Comparison of ENCODE assay signal across 22 mouse cellular contexts in the genomic region with DNA sequence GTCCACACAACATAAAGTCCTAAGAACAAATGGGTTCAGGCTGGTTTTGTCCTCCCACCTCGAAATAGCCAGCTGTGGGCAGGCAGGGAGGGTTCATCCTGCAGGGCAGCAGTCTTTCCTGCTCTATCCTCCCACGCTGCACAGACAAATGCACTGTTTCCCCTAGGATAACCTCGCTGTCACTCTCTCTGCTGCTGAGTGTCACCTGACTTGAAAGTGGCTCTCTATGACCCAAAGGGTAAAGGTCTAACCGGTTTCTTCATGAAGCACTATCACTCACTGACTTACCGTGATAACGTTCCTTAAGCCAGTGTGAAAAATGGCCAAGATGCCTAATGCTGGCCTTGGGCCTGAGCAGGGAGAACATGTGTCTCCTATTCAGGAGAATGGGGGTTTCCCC.
DNase-seq lines count a peak whose midpoint lies in the region; ATAC-seq and TF ChIP-seq lines count a peak whose summit lies in the region.
"Had no signal": no experiment of that assay in that cellular context is flagged by ENCODE, and none has a peak within 500 bp of the region (broad histone marks: within the 10 kb centered on the region; RNA-seq: fewer than 3 reads in every experiment).

No protein-coding gene starts in this region.

- TF ChIP-seq CTCF in liver, adult 2 months (IDR thresholded peaks at IDR 0.05; ENCODE audit: low read depth, low read length) = no peak
- no peak for TF ChIP-seq CTCF in MEL (IDR thresholded peaks at IDR 0.05 in 2 of 3, conservative IDR thresholded peaks at IDR 0.05 in 1 of 3; ENCODE audit: control insufficient read depth in 1 of 3, insufficient read depth in 1 of 3, low read depth in 2 of 3, low read length in 3 of 3, poor library complexity in 1 of 3, severe bottlenecking in 1 of 3)

- H3K9me3 ChIP-seq in liver, embryonic 11.5 days (ENCODE audit: control insufficient read depth, low read length) = no peaks in the 10 kb centered on the region
- H3K9me3 ChIP-seq in MEL (replicated peaks; ENCODE audit: insufficient read depth, low read length) = no peaks in the 10 kb centered on the region
- no peaks in the 10 kb centered on the region for H3K9me3 ChIP-seq in intestine, embryonic 15.5 days
- H3K9me3 ChIP-seq: embryonic facial prominence, embryonic 15.5 days; forebrain, embryonic 10.5 days; hindbrain, embryonic 12.5 days had no signal

- DNase-seq in liver, adult 2 months (ENCODE audit: extremely low read depth, low read depth, low spot score) = peak; percentile 75
- DNase-seq in liver, embryonic 11.5 days (ENCODE audit: low spot score) = no peak
- DNase-seq in MEL (ENCODE audit: low read depth, low spot score) = peak; percentile 5
- peak; percentile 48 for DNase-seq in yolk sac, embryonic 10.5 days (ENCODE audit: low spot score)
- DNase-seq in frontal cortex, adult 2 months (ENCODE audit: extremely low spot score in 1 of 2, low spot score in 1 of 2) = no peak
- DNase-seq: adrenal gland, adult 8-10 months; adrenal gland, postnatal 36 days; cerebellum, adult 2 months; cerebellum, postnatal 10 days; embryo, embryonic 11 days; gastrocnemius, adult 2 months; gastrocnemius, postnatal 25 days; heart, postnatal 10 days; heart, postnatal 4 days had no signal

- no peaks in the 10 kb centered on the region for H3K27me3 ChIP-seq in liver, adult 2 months (ENCODE audit: control insufficient read depth, insufficient read depth, low read length)
- H3K27me3 ChIP-seq in liver, embryonic 11.5 days (replicated peaks; ENCODE audit: control insufficient read depth, insufficient read depth, low read length) = no peaks in the 10 kb centered on the region
- no peaks in the 10 kb centered on the region; a peak in 1 of 4 replicates for H3K27me3 ChIP-seq in MEL (ENCODE audit: control insufficient read depth in 1 of 2, insufficient read depth in 2 of 2, low read length in 2 of 2)
- H3K27me3 ChIP-seq in intestine, embryonic 15.5 days (replicated peaks) = no peaks in the 10 kb centered on the region
- H3K27me3 ChIP-seq: CH12.LX; embryonic facial prominence, embryonic 15.5 days; hindbrain, embryonic 12.5 days had no signal

- H3K79me2 ChIP-seq in liver, adult 2 months (ENCODE audit: control insufficient read depth, insufficient read depth, low read length) = no peaks in the 10 kb centered on the region
- H3K79me2 ChIP-seq in MEL (ENCODE audit: control insufficient read depth, insufficient read depth, low read length, poor library complexity) = no peaks in the 10 kb centered on the region

- H3K4me3 ChIP-seq in liver, adult 2 months (ENCODE audit: insufficient read depth, low read depth, low read length) = no peak overlapping the region
- no peak overlapping the region for H3K4me3 ChIP-seq in liver, embryonic 11.5 days (ENCODE audit: low read depth, low read length)
- H3K4me3 ChIP-seq in MEL (ENCODE audit: control insufficient read depth in 1 of 2, insufficient read depth in 1 of 2, low read depth in 2 of 2, low read length in 2 of 2) = no peak overlapping the region
- H3K4me3 ChIP-seq in intestine, embryonic 15.5 days (replicated peaks) = no peak overlapping the region
- H3K4me3 ChIP-seq: embryonic facial prominence, embryonic 15.5 days; erythroblast, embryonic 14.5 days; forebrain, embryonic 10.5 days; gastrocnemius, adult 2 months; hindbrain, embryonic 12.5 days had no signal

- no peak for TF ChIP-seq RAD21 in MEL (IDR thresholded peaks at IDR 0.05; ENCODE audit: low read depth, low read length)

- WGBS in liver, adult 2 months = 8% methylated on average over 6 of the region's 6 CpGs
- WGBS in liver, embryonic 11.5 days = 48% methylated on average over 6 of the region's 6 CpGs
- 52% methylated on average over 6 of the region's 6 CpGs for WGBS in intestine, embryonic 15.5 days

- H3K9ac ChIP-seq in liver, adult 2 months (ENCODE audit: low read depth, low read length) = no peak overlapping the region
- no peak overlapping the region for H3K9ac ChIP-seq in liver, embryonic 11.5 days (ENCODE audit: low read depth, low read length)
- no peak overlapping the region for H3K9ac ChIP-seq in MEL (ENCODE audit: control insufficient read depth, low read depth, low read length, poor library complexity, severe bottlenecking)
- no peak overlapping the region for H3K9ac ChIP-seq in intestine, embryonic 15.5 days
- H3K9ac ChIP-seq: embryonic facial prominence, embryonic 15.5 days; hindbrain, embryonic 12.5 days had no signal

- H3K27ac ChIP-seq in liver, adult 2 months (replicated peaks; ENCODE audit: insufficient read depth, low read depth, low read length) = no peak overlapping the region
- H3K27ac ChIP-seq in liver, embryonic 11.5 days (ENCODE audit: low read depth, low read length) = no peak overlapping the region
- H3K27ac ChIP-seq in MEL (ENCODE audit: control insufficient read depth, low read depth, low read length) = no peak overlapping the region
- H3K27ac ChIP-seq in intestine, embryonic 15.5 days = no peak overlapping the region
- H3K27ac ChIP-seq: embryonic facial prominence, embryonic 15.5 days; forebrain, embryonic 10.5 days; gastrocnemius, adult 2 months; hindbrain, embryonic 12.5 days had no signal

- no peak overlapping the region for H3K4me2 ChIP-seq in liver, embryonic 11.5 days
- H3K4me2 ChIP-seq in intestine, embryonic 15.5 days (replicated peaks) = no peak overlapping the region
- H3K4me2 ChIP-seq: embryonic facial prominence, embryonic 15.5 days; hindbrain, embryonic 12.5 days had no signal

- no peak for ATAC-seq in liver, embryonic 11.5 days (replicated peaks; ENCODE audit: low FRiP score)
- peak; percentile 66 for ATAC-seq in intestine, embryonic 15.5 days
- ATAC-seq: forebrain, embryonic 16.5 days; hindbrain, embryonic 16.5 days had no signal

- H3K4me1 ChIP-seq in liver, adult 2 months (ENCODE audit: control insufficient read depth, insufficient read depth, low read length) = peaks cover 4% of the 10 kb centered on the region
- peaks cover 5% of the 10 kb centered on the region for H3K4me1 ChIP-seq in liver, embryonic 11.5 days (replicated peaks; ENCODE audit: control insufficient read depth, insufficient read depth, low read length)
- H3K4me1 ChIP-seq in MEL (ENCODE audit: control insufficient read depth in 1 of 2, insufficient read depth in 2 of 2, low read length in 2 of 2) = peaks cover 0 to 7% of the 10 kb centered on the region in 2 experiments; a peak in 1 of 4 replicates
- H3K4me1 ChIP-seq in intestine, embryonic 15.5 days (replicated peaks) = peaks cover 4% of the 10 kb centered on the region; the same call in 1 of the 2 replicates
- H3K4me1 ChIP-seq: hindbrain, embryonic 12.5 days had no signal

- H3K36me3 ChIP-seq in liver, adult 2 months (ENCODE audit: control insufficient read depth, insufficient read depth, low read length) = no peaks in the 10 kb centered on the region
- H3K36me3 ChIP-seq in liver, embryonic 11.5 days (ENCODE audit: control insufficient read depth, insufficient read depth, low read length) = no peaks in the 10 kb centered on the region
- 0 out of 4 replicates have a peak, but pooled peaks cover 0 to 2% of the 10 kb centered on the region in 2 experiments for H3K36me3 ChIP-seq in MEL (ENCODE audit: control insufficient read depth in 1 of 2, insufficient read depth in 2 of 2, low read length in 2 of 2)
- no peaks in the 10 kb centered on the region for H3K36me3 ChIP-seq in intestine, embryonic 15.5 days
- H3K36me3 ChIP-seq: embryonic facial prominence, embryonic 15.5 days; forebrain, embryonic 10.5 days; hindbrain, embryonic 12.5 days had no signal

- no peak for TF ChIP-seq EP300 in MEL (IDR thresholded peaks at IDR 0.05; ENCODE audit: low read depth in 1 of 2, low read length in 2 of 2)

- no peak for TF ChIP-seq POLR2A in liver, adult 2 months (IDR thresholded peaks at IDR 0.05; ENCODE audit: extremely low read depth, insufficient read depth, low read length)
- no peak for TF ChIP-seq POLR2A in MEL (IDR thresholded peaks at IDR 0.05; ENCODE audit: control insufficient read depth in 1 of 2, insufficient read depth in 1 of 2, low read depth in 1 of 2, low read length in 2 of 2, poor library complexity in 1 of 2)

TF ChIP-seq in MEL, 35 proteins besides CTCF, POLR2A, EP300 and RAD21:
- TF ChIP-seq NRF1 (IDR thresholded peaks at IDR 0.05; ENCODE audit: insufficient read depth, low read depth, low read length, poor library complexity, severe bottlenecking) (no peak), KAT2A (conservative IDR thresholded peaks at IDR 0.05; ENCODE audit: low read depth, low read length) (no peak), SMC3 (IDR thresholded peaks at IDR 0.05; ENCODE audit: low read depth, low read length) (no peak), UBTF (IDR thresholded peaks at IDR 0.05; ENCODE audit: borderline replicate concordance, insufficient read depth, low read depth, low read length) (no peak), GATA1 (IDR thresholded peaks at IDR 0.05; ENCODE audit: low read depth, low read length) (no peak), POLR2AphosphoS5 (IDR thresholded peaks at IDR 0.05; ENCODE audit: borderline replicate concordance, low read depth, low read length) (no peak), MAX (IDR thresholded peaks at IDR 0.05; ENCODE audit: low read length) (no peak), USF1 (IDR thresholded peaks at IDR 0.05; ENCODE audit: low read depth, low read length) (no peak), MEF2A (IDR thresholded peaks at IDR 0.05; ENCODE audit: extremely low read depth, insufficient replicate concordance, low read depth, low read length, poor library complexity, severe bottlenecking) (no peak), JUND (IDR thresholded peaks at IDR 0.05; ENCODE audit: low read depth, low read length) (no peak), MYC (IDR thresholded peaks at IDR 0.05; ENCODE audit: low read depth, low read length) (no peak), CHD2 (IDR thresholded peaks at IDR 0.05; ENCODE audit: low read length) (no peak), RCOR1 (IDR thresholded peaks at IDR 0.05; ENCODE audit: low read depth, low read length) (no peak), ZNF384 (IDR thresholded peaks at IDR 0.05; ENCODE audit: low read depth, low read length) (no peak), MAFK (IDR thresholded peaks at IDR 0.05; ENCODE audit: borderline replicate concordance, low read depth, low read length) (no peak)

Comparison
In these comparisons a context has a peak if more than half of its experiments do, and no peak if none do; other contexts are left out.
1. DNase-seq: peak in liver, adult 2 months (single experiment), MEL (single experiment) and yolk sac, embryonic 10.5 days (single experiment); none in liver, embryonic 11.5 days (single experiment) and frontal cortex, adult 2 months (0 of 2).